Comparison of ENCODE assay signal across 27 mouse cellular contexts in genomic region chr14:79377041-79377440, GRCm38 (mm10). TPM values are rescaled to one million over a fixed set of nuclear protein-coding genes. Genes with fewer than 3 reads are reported as not detected.
"Had no signal": no experiment of that assay in that cellular context is flagged by ENCODE, and none has a peak within 500 bp of the region (broad histone marks: within the 10 kb centered on the region; RNA-seq: fewer than 3 reads in every experiment).

No protein-coding gene starts in this region.

- H3K27me3 ChIP-seq: embryonic facial prominence, embryonic 12.5 days; embryonic facial prominence, embryonic 13.5 days; embryonic facial prominence, embryonic 15.5 days; forebrain, embryonic 12.5 days; forebrain, embryonic 13.5 days; forebrain, embryonic 15.5 days had no signal

- H3K4me3 ChIP-seq: embryonic facial prominence, embryonic 10.5 days; embryonic facial prominence, embryonic 12.5 days; embryonic facial prominence, embryonic 13.5 days; embryonic facial prominence, embryonic 15.5 days; erythroblast, embryonic 14.5 days; forebrain, embryonic 10.5 days; forebrain, embryonic 12.5 days; forebrain, embryonic 13.5 days; forebrain, embryonic 15.5 days; gastrocnemius, adult 2 months; heart, adult 2 months had no signal

- H3K4me1 ChIP-seq: embryonic facial prominence, embryonic 10.5 days; embryonic facial prominence, embryonic 12.5 days; embryonic facial prominence, embryonic 13.5 days; embryonic facial prominence, embryonic 15.5 days; forebrain, embryonic 10.5 days; forebrain, embryonic 12.5 days; forebrain, embryonic 13.5 days; forebrain, embryonic 15.5 days had no signal

- H3K9me3 ChIP-seq: embryonic facial prominence, embryonic 10.5 days; embryonic facial prominence, embryonic 12.5 days; embryonic facial prominence, embryonic 13.5 days; embryonic facial prominence, embryonic 15.5 days; forebrain, embryonic 10.5 days; forebrain, embryonic 12.5 days; forebrain, embryonic 13.5 days; forebrain, embryonic 15.5 days had no signal

- H3K27ac ChIP-seq: embryonic facial prominence, embryonic 10.5 days; embryonic facial prominence, embryonic 12.5 days; embryonic facial prominence, embryonic 13.5 days; embryonic facial prominence, embryonic 15.5 days; forebrain, embryonic 10.5 days; forebrain, embryonic 12.5 days; forebrain, embryonic 13.5 days; forebrain, embryonic 15.5 days; gastrocnemius, adult 2 months; heart, adult 2 months had no signal

- H3K9ac ChIP-seq: embryonic facial prominence, embryonic 12.5 days; embryonic facial prominence, embryonic 13.5 days; embryonic facial prominence, embryonic 15.5 days; forebrain, embryonic 12.5 days; forebrain, embryonic 13.5 days; forebrain, embryonic 15.5 days; forebrain, postnatal 0 days had no signal

- H3K4me2 ChIP-seq: embryonic facial prominence, embryonic 12.5 days; embryonic facial prominence, embryonic 13.5 days; embryonic facial prominence, embryonic 15.5 days; forebrain, embryonic 12.5 days; forebrain, embryonic 13.5 days; forebrain, embryonic 15.5 days had no signal

- ATAC-seq: forebrain, embryonic 13.5 days; forebrain, embryonic 14.5 days; forebrain, embryonic 15.5 days; forebrain, embryonic 16.5 days; forebrain, postnatal 0 days had no signal

- DNase-seq: cerebellum, adult 9-10 months; cerebellum, adult 9-11 months; cerebellum, postnatal 10 days; cerebellum, postnatal 14 days; cerebellum, postnatal 25 days; cerebellum, postnatal 36 days; embryo, embryonic 11 days; forebrain, postnatal 0 days; gastrocnemius, adult 2 months; gastrocnemius, postnatal 10 days; gastrocnemius, postnatal 14 days; gastrocnemius, postnatal 25 days; gastrocnemius, postnatal 36 days; heart, adult 11 months; heart, adult 18-20 months; heart, adult 2 months had no signal

RNA-seq across cellular contexts. Expression of gene Mtrf1, which starts 20.5 kb away (rescaled TPM):
- polyA plus RNA-seq: erythroblast, embryonic 14.5 days had no signal
